Mouse (Mus musculus) small intestine, adult 2 months (tissue): Measurements from ENCODE around the gene Myom3. TPM values are rescaled to one million over a fixed set of nuclear protein-coding genes. Genes with fewer than 3 reads are reported as not detected.
A peak's percentile ranks its signal among the peaks of the same experiment; 100 is the strongest.
"Not testable (repeated sequence)": the region's sequence is repeated elsewhere in the genome, so short reads cannot be mapped to it uniquely, and the experiment has no call there.

ENCODE experiments used
- H3K27ac ChIP-seq: fragments of 200-500 bp; 2 replicates; pipeline ENCODE4 v1.5.1; 2012; ENCODE audit warnings: low read depth, low read length, control low read depth, inconsistent platforms; ENCODE audit not compliant: insufficient read depth
- H3K27me3 ChIP-seq: fragments of 200-500 bp; 2 replicates; pipeline ENCODE4 v1.6.1; 2012; ENCODE audit warnings: mild to moderate bottlenecking, moderate library complexity, low read length, inconsistent platforms; ENCODE audit not compliant: control insufficient read depth, insufficient read depth
- H3K36me3 ChIP-seq: fragments of 200-500 bp; 2 replicates; pipeline ENCODE4 v1.6.1; 2012; ENCODE audit warnings: mild to moderate bottlenecking, low read length, control low read depth, inconsistent platforms; ENCODE audit not compliant: control insufficient read depth, insufficient read depth
- H3K4me1 ChIP-seq: fragments of 200-500 bp; 2 replicates; pipeline ENCODE4 v1.6.1; 2012; ENCODE audit warnings: low read length, inconsistent platforms, mixed read lengths; ENCODE audit not compliant: control insufficient read depth, insufficient read depth, insufficient read length
- H3K4me3 ChIP-seq: fragments of 200-500 bp; 2 replicates; pipeline ENCODE4 v1.5.1; 2012; ENCODE audit warnings: low read depth, mild to moderate bottlenecking, control low read depth, inconsistent platforms, low read length, moderate library complexity
- CTCF ChIP-seq: fragments of 200-500 bp; IDR thresholded peaks from 2 replicates; pipeline ENCODE4 v1.5.1; 2012; ENCODE audit warnings: low read depth, mild to moderate bottlenecking, control low read depth, inconsistent platforms, low read length, moderate library complexity, mixed read lengths; ENCODE audit not compliant: insufficient replicate concordance, insufficient read length; ENCODE audit errors: extremely low read depth
- POLR2A ChIP-seq: fragments of 200-500 bp; IDR thresholded peaks from 2 replicates; pipeline ENCODE4 v1.6.1; 2012; ENCODE audit warnings: low read depth, mild to moderate bottlenecking, control low read depth, inconsistent platforms, low read length, moderate library complexity
- WGBS: fragments of 180-500 bp; shearing (Covaris S2); methylation state at CpG from one replicate; pipeline ENCODE4 v1.1.7; 2018; 5-methylcytosine and 5-hydroxymethylcytosine counted together
- polyA plus RNA-seq: library from polyadenylated mRNA; depleted of rRNA; stranded (reverse); fragments of >200 nt; gene quantifications from 2 replicates; pipeline ENCODE4 v1.2.3, GENCODE M21; 2012; rRNA removed

Gene Myom3
- 0.56 and 1.1 TPM in 2 replicates for polyA plus RNA-seq

- H3K4me1 ChIP-seq: peaks cover 17% of the 10 kb centered on the region
- TF ChIP-seq POLR2A (no peak), CTCF (no peak)
- no peak within 1 kb of the TSS for H3K4me3 ChIP-seq
- 70% methylated on average over 10 of the region's 10 CpGs for WGBS
- no peaks in the 10 kb centered on the region for H3K27me3 ChIP-seq
- no peak within 1 kb of the TSS for H3K27ac ChIP-seq
- H3K36me3 ChIP-seq: peaks cover 4% of the 10 kb centered on the region; the same call in 1 of the 2 replicates
These were observed at the start of gene Myom3 for GRCm38 (mm10) chr4:135759356-135759976. Gene Myom3 (plus strand): TSS chr4:135759715.

- H3K4me1 ChIP-seq: peaks cover 25% of the 10 kb centered on the region
- TF ChIP-seq POLR2A: no peak
- TF ChIP-seq CTCF: no peak
- H3K27ac ChIP-seq: no peak overlapping the region
- 63% methylated on average over 3 of the region's 3 CpGs for WGBS
- H3K27me3 ChIP-seq: no peaks in the 10 kb centered on the region
- peaks cover 9% of the 10 kb centered on the region for H3K36me3 ChIP-seq
- no peak overlapping the region for H3K4me3 ChIP-seq
These were observed 49.1 kb upstream of the Myom3 start for GRCm38 (mm10) chr4:135710392-135710791.

- Histone ChIP-seq H3K4me3 (no peak overlapping the region), H3K27ac (no peak overlapping the region), H3K36me3 (no peaks in the 10 kb centered on the region), H3K4me1 (peaks cover 16% of the 10 kb centered on the region; the same call in 1 of the 2 replicates), H3K27me3 (no peaks in the 10 kb centered on the region)
- no peak for TF ChIP-seq CTCF
- TF ChIP-seq POLR2A: no peak
- 55% methylated on average over 8 of the region's 8 CpGs for WGBS
These were observed 44.7 kb upstream of the Myom3 start for GRCm38 (mm10) chr4:135714776-135715175.

- H3K36me3 ChIP-seq, H3K27me3 ChIP-seq, H3K4me3 ChIP-seq, H3K27ac ChIP-seq: not testable (repeated sequence)
- H3K4me1 ChIP-seq: peaks cover 13% of the 10 kb centered on the region; the same call in 1 of the 2 replicates
- 99% methylated on average over 11 of the region's 11 CpGs for WGBS
These were observed 43.1 kb upstream of the Myom3 start for GRCm38 (mm10) chr4:135716438-135716837.

GRCm38 (mm10) chr4:135722540-135723290 lies 36.8 kb upstream of the Myom3 start:
- Histone ChIP-seq H3K27ac (no peak overlapping the region), H3K36me3 (no peaks in the 10 kb centered on the region), H3K4me3 (no peak overlapping the region), H3K4me1 (peaks cover 12% of the 10 kb centered on the region), H3K27me3 (no peaks in the 10 kb centered on the region)
- TF ChIP-seq CTCF: no peak
- TF ChIP-seq POLR2A: no peak
- WGBS: 76% methylated on average over 17 of the region's 17 CpGs

- Histone ChIP-seq H3K4me1 (peaks cover 12% of the 10 kb centered on the region), H3K27me3 (no peaks in the 10 kb centered on the region), H3K27ac (peak overlapping the region; percentile 78; the same call in 1 of the 2 replicates), H3K4me3 (no peak overlapping the region), H3K36me3 (peaks cover 2% of the 10 kb centered on the region; the same call in 1 of the 2 replicates)
- TF ChIP-seq CTCF: no peak
- no peak for TF ChIP-seq POLR2A
- WGBS: 20% methylated on average over 11 of the region's 11 CpGs
These were observed 33.1 kb upstream of the Myom3 start for GRCm38 (mm10) chr4:135726416-135726815.

- peaks cover 6% of the 10 kb centered on the region for H3K36me3 ChIP-seq
- H3K4me3 ChIP-seq: peak within 1 kb of the TSS; percentile 88
- H3K4me1 ChIP-seq: peaks cover 12% of the 10 kb centered on the region
- TF ChIP-seq POLR2A (peak; percentile 69; the same call in 1 of the 2 replicates), CTCF (no peak)
- 15% methylated on average over 14 of the region's 14 CpGs for WGBS
- no peaks in the 10 kb centered on the region for H3K27me3 ChIP-seq
- H3K27ac ChIP-seq: peak within 1 kb of the TSS; percentile 94
These were observed 31.7 kb upstream of the Myom3 start, which contains the start of gene Il22ra1 for GRCm38 (mm10) chr4:135727817-135728216. Gene Il22ra1 (plus strand): TSS chr4:135728172.
